9 mouse cellular contexts compared by ENCODE assay signal in genomic region chr1:132921071-132921470, GRCm38 (mm10). TPM values are rescaled to one million over a fixed set of nuclear protein-coding genes. Genes with fewer than 3 reads are reported as not detected.
A peak's percentile ranks its signal among the peaks of the same experiment; 100 is the strongest.
DNase-seq lines count a peak whose midpoint lies in the region; ATAC-seq and TF ChIP-seq lines count a peak whose summit lies in the region.
"Had no signal": no experiment of that assay in that cellular context is flagged by ENCODE, and none has a peak within 500 bp of the region (broad histone marks: within the 10 kb centered on the region; RNA-seq: fewer than 3 reads in every experiment).

No protein-coding gene starts in this region.

- DNase-seq in heart, postnatal 36 days, result no peak
- DNase-seq in ovary, postnatal 10 days (ENCODE audit: low spot score), result no peak
- no peak for DNase-seq in layer of hippocampus, adult 9-11 months

- H3K4me1 ChIP-seq in heart, embryonic 12.5 days (replicated peaks), result peaks cover 35% of the 10 kb centered on the region
- peaks cover 69% of the 10 kb centered on the region for H3K4me1 ChIP-seq in E14TG2a.4 (replicated peaks; ENCODE audit: low read depth, low read length)
- H3K4me1 ChIP-seq in embryonic facial prominence, embryonic 12.5 days, result peaks cover 12% of the 10 kb centered on the region
- H3K4me1 ChIP-seq in limb, embryonic 13.5 days, result peaks cover 20% of the 10 kb centered on the region

- TF ChIP-seq CTCF in E14TG2a.4 (conservative IDR thresholded peaks at IDR 0.05; ENCODE audit: low read length), result no peak

- H3K9ac ChIP-seq in heart, embryonic 12.5 days, result no peak overlapping the region
- no peak overlapping the region for H3K9ac ChIP-seq in embryonic facial prominence, embryonic 12.5 days
- no peak overlapping the region for H3K9ac ChIP-seq in limb, embryonic 13.5 days

- intact Hi-C loops in heart, postnatal 36 days (cut with DNase I), result no loop called here

- H3K4me3 ChIP-seq in heart, embryonic 12.5 days, result no peak overlapping the region
- peak overlapping the region; percentile 64 for H3K4me3 ChIP-seq in E14TG2a.4 (replicated peaks; ENCODE audit: low read length)
- H3K4me3 ChIP-seq in embryonic facial prominence, embryonic 12.5 days, result no peak overlapping the region
- no peak overlapping the region for H3K4me3 ChIP-seq in limb, embryonic 13.5 days
- H3K4me3 ChIP-seq: left cerebral cortex, adult 2 months had no signal

- 14% methylated on average over 13 of the region's 13 CpGs for WGBS in heart, embryonic 12.5 days
- 7% methylated on average over 13 of the region's 13 CpGs for WGBS in embryonic facial prominence, embryonic 12.5 days
- 6% methylated on average over 13 of the region's 13 CpGs for WGBS in limb, embryonic 13.5 days

- no peak for ATAC-seq in heart, embryonic 12.5 days (ENCODE audit: insufficient number of reproducible peaks, low FRiP score)
- ATAC-seq in embryonic facial prominence, embryonic 12.5 days (ENCODE audit: insufficient number of reproducible peaks, insufficient read depth, low FRiP score, low TSS enrichment), result no peak
- no peak for ATAC-seq in limb, embryonic 13.5 days (ENCODE audit: low FRiP score, low read depth)
- no peak for ATAC-seq in erythroid progenitor cell, adult 5-6 weeks (replicated peaks; ENCODE audit: low FRiP score, poor library complexity, severe bottlenecking)

- no peak overlapping the region for H3K27ac ChIP-seq in heart, embryonic 12.5 days (ENCODE audit: poor library complexity, severe bottlenecking)
- H3K27ac ChIP-seq in embryonic facial prominence, embryonic 12.5 days, result no peak overlapping the region
- no peak overlapping the region for H3K27ac ChIP-seq in limb, embryonic 13.5 days
- H3K27ac ChIP-seq: left cerebral cortex, adult 2 months had no signal

- H3K9me3 ChIP-seq in heart, embryonic 12.5 days (replicated peaks), result no peaks in the 10 kb centered on the region
- no peaks in the 10 kb centered on the region for H3K9me3 ChIP-seq in E14TG2a.4 (ENCODE audit: low read length)
- no peaks in the 10 kb centered on the region for H3K9me3 ChIP-seq in embryonic facial prominence, embryonic 12.5 days
- no peaks in the 10 kb centered on the region for H3K9me3 ChIP-seq in limb, embryonic 13.5 days

- peak overlapping the region; percentile 27 for H3K4me2 ChIP-seq in heart, embryonic 12.5 days
- H3K4me2 ChIP-seq in embryonic facial prominence, embryonic 12.5 days (replicated peaks), result peak overlapping the region; percentile 25
- peak overlapping the region; percentile 10; the same call in 1 of the 2 replicates for H3K4me2 ChIP-seq in limb, embryonic 13.5 days (replicated peaks)

- H3K36me3 ChIP-seq in heart, embryonic 12.5 days, result no peaks in the 10 kb centered on the region
- H3K36me3 ChIP-seq in E14TG2a.4 (ENCODE audit: insufficient read depth, low read length), result no peaks in the 10 kb centered on the region
- no peaks in the 10 kb centered on the region for H3K36me3 ChIP-seq in embryonic facial prominence, embryonic 12.5 days
- no peaks in the 10 kb centered on the region for H3K36me3 ChIP-seq in limb, embryonic 13.5 days

- H3K27me3 ChIP-seq in heart, embryonic 12.5 days (replicated peaks), result peaks cover 13% of the 10 kb centered on the region; the same call in 1 of the 2 replicates
- H3K27me3 ChIP-seq in E14TG2a.4 (ENCODE audit: insufficient read depth, low read length), result 0 out of 2 replicates have a peak, but pooled peaks cover 3% of the 10 kb centered on the region
- H3K27me3 ChIP-seq in embryonic facial prominence, embryonic 12.5 days, result peaks cover 25% of the 10 kb centered on the region
- peaks cover 42% of the 10 kb centered on the region for H3K27me3 ChIP-seq in limb, embryonic 13.5 days

RNA-seq across cellular contexts. Expression of gene Lrrn2, which starts 41.0 kb away (rescaled TPM):
- polyA plus RNA-seq in heart, embryonic 12.5 days (2016; fragmentation: Nextera tagmentation; extraction: Ambion mirVana), result 9.8 TPM in 2 replicates
- total RNA-seq in heart, postnatal 36 days (2021), result 1 to 10 TPM; 2.4 to 2.8 TPM
- 6.6 and 6.9 TPM in 2 replicates for polyA plus RNA-seq in embryonic facial prominence, embryonic 12.5 days (2016; fragmentation: Nextera tagmentation; extraction: Ambion mirVana)
- 5.3 and 5.5 TPM in 2 replicates for polyA plus RNA-seq in limb, embryonic 13.5 days (2015; fragmentation: Nextera tagmentation; extraction: Ambion mirVana)
- not detected in 2 replicates for total RNA-seq in erythroid progenitor cell, adult 5-6 weeks (2015; ENCODE audit: low replicate concordance)
- not detected in 2 replicates for total RNA-seq in erythroid progenitor cell, adult 5-6 weeks (2017; ENCODE audit: low replicate concordance)
